Mouse (Mus musculus): Measurements from ENCODE around the gene Ptx3. TPM values are rescaled to one million over a fixed set of nuclear protein-coding genes. Genes with fewer than 3 reads are reported as not detected.
A peak's percentile ranks its signal among the peaks of the same experiment; 100 is the strongest.

Ptx3 gene
- 1.7 and 2.1 TPM in 2 replicates for polyA plus RNA-seq (2015; fragmentation: Nextera tagmentation; extraction: Ambion mirVana)

DNA sequence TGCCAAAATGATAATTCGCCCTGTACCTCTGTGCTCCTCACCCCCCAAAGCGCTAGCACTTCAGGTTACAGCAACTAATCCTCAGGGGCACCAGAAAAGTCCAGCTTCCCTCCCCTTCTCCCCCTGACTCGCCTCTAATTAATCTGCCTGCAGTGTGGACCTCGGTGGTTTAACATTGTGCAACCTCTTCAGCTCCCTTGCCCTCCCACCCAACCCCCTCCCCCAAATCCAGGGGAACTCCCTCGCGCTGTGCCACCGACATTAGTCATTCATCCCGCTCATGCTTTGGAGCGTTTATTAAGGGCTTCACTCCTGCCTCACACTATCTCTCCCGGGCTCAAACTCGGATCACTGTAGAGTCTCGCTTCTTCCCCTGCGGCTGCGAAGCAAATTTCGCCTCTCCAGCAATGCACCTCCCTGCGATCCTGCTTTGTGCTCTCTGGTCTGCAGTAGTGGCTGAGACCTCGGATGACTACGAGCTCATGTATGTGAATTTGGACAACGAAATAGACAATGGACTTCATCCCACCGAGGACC is at the start of gene Ptx3:
Ptx3 (plus strand) TSS at position 256 of the 537 bp plus-strand sequence.
- H3K27me3 ChIP-seq (ENCODE audit: control insufficient read depth, insufficient read depth, low read length): peaks cover 9% of the 10 kb centered on the region
- H3K27ac ChIP-seq (ENCODE audit: low read length): no peak within 1 kb of the TSS
- ATAC-seq (ENCODE audit: insufficient read depth, low FRiP score): no peak
- H3K4me1 ChIP-seq (ENCODE audit: control insufficient read depth, insufficient read depth, low read length): peaks cover 8% of the 10 kb centered on the region; the same call in 1 of the 2 replicates
- peak within 1 kb of the TSS; percentile 57 for H3K4me3 ChIP-seq (replicated peaks; ENCODE audit: low read length)
- H3K9ac ChIP-seq (ENCODE audit: low read length): peak within 1 kb of the TSS; percentile 69
- H3K4me2 ChIP-seq (ENCODE audit: low read depth, low read length): peak within 1 kb of the TSS; percentile 99
- H3K36me3 ChIP-seq (ENCODE audit: control insufficient read depth, insufficient read depth, low read length): no peaks in the 10 kb centered on the region
- 7% methylated on average over 20 of the region's 20 CpGs for WGBS
- H3K9me3 ChIP-seq (replicated peaks; ENCODE audit: control insufficient read depth, low read length): no peaks in the 10 kb centered on the region

DNA sequence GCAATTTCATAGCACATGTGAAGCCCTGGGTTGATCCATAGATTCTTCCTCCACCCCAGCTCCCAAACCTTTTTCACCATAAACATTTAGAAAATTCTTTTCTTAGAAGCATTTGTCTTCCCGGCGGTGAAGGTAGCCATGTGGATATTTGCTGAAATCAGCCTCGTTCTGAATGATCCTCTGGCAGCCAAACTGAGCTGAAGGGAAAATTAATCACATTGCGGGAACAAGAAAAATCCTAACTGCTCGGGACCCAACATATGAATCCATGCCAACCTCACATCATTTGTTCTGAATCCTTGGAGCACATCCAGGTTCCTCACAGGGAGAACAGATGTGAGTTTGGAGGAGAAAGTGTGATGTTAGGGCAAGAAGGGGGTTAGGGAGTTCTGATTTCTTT is 46.8 kb upstream of the Ptx3 start:
- H3K4me2 ChIP-seq (ENCODE audit: low read depth, low read length): no peak overlapping the region
- no peaks in the 10 kb centered on the region for H3K27me3 ChIP-seq (ENCODE audit: control insufficient read depth, insufficient read depth, low read length)
- WGBS: 46% methylated on average over 5 of the region's 5 CpGs
- H3K4me1 ChIP-seq (ENCODE audit: control insufficient read depth, insufficient read depth, low read length): no peaks in the 10 kb centered on the region
- no peak overlapping the region for H3K4me3 ChIP-seq (replicated peaks; ENCODE audit: low read length)
- H3K36me3 ChIP-seq (ENCODE audit: control insufficient read depth, insufficient read depth, low read length): no peaks in the 10 kb centered on the region
- H3K9ac ChIP-seq (ENCODE audit: low read length): no peak overlapping the region
- H3K27ac ChIP-seq (ENCODE audit: low read length): no peak overlapping the region
- no peak; the same call in 1 of the 2 replicates for ATAC-seq (ENCODE audit: insufficient read depth, low FRiP score)
- no peaks in the 10 kb centered on the region for H3K9me3 ChIP-seq (replicated peaks; ENCODE audit: control insufficient read depth, low read length)

DNA sequence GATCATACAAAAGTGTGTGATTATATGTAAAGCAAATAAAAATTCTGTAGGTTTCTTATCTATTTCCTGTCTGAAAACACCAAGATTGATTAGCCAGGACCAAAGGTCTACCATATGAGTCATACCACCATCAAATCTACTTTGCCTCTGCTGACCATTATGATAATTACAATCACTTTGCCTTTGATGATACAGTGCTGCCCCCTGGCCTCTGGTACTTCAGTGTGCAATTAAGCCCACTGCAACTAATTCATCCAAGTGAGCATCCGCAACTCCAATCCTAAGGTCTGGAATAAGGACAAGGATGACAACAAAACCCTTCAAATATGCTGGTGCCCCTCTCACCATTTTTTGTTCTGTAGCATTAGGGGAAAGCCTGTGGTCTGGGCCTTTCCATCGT is 40.1 kb upstream of the Ptx3 start:
- H3K4me3 ChIP-seq (replicated peaks; ENCODE audit: low read length): no peak overlapping the region
- no peaks in the 10 kb centered on the region for H3K9me3 ChIP-seq (replicated peaks; ENCODE audit: control insufficient read depth, low read length)
- no peak for ATAC-seq (ENCODE audit: insufficient read depth, low FRiP score)
- no peak overlapping the region for H3K27ac ChIP-seq (ENCODE audit: low read length)
- no peak overlapping the region for H3K4me2 ChIP-seq (ENCODE audit: low read depth, low read length)
- H3K4me1 ChIP-seq (ENCODE audit: control insufficient read depth, insufficient read depth, low read length): no peaks in the 10 kb centered on the region
- WGBS: 68% methylated on average over 2 of the region's 2 CpGs
- H3K36me3 ChIP-seq (ENCODE audit: control insufficient read depth, insufficient read depth, low read length): no peaks in the 10 kb centered on the region
- no peak overlapping the region for H3K9ac ChIP-seq (ENCODE audit: low read length)
- no peaks in the 10 kb centered on the region for H3K27me3 ChIP-seq (ENCODE audit: control insufficient read depth, insufficient read depth, low read length)

DNA sequence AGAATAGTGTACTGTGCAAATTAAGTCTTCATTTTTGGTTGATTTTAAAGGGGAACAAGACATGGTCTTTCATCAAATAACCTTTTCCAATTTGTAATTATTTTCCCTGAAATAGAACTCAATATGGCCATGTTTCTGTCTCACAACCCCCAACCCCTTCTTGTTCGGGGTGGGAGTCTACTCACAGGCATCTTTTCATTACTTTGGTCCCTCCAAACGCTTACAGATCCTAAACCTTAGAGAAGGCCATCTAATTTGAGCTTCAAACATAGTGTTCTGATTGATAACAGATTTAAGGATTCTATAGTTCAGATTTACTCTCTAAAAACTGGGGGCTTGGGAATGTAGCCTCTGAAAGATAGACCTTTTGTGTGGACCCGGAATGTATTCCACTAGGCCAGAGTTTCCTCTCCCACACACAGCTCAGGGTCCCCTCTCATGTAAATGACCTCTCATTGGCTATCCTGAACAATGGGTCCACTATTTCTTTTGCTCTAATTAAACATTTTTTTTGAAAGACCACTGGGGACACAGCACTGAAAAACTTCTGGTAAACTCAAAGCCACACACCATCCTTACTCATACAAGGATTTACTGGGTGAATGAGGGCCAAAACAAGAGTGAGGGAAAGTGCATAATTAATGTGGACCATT is 25.7 kb upstream of the Ptx3 start:
- WGBS: 82% methylated on average over 3 of the region's 3 CpGs
- no peak overlapping the region for H3K9ac ChIP-seq (ENCODE audit: low read length)
- no peak overlapping the region for H3K4me3 ChIP-seq (replicated peaks; ENCODE audit: low read length)
- H3K4me1 ChIP-seq (ENCODE audit: control insufficient read depth, insufficient read depth, low read length): no peaks in the 10 kb centered on the region
- no peaks in the 10 kb centered on the region for H3K9me3 ChIP-seq (replicated peaks; ENCODE audit: control insufficient read depth, low read length)
- no peaks in the 10 kb centered on the region for H3K27me3 ChIP-seq (ENCODE audit: control insufficient read depth, insufficient read depth, low read length)
- no peak overlapping the region for H3K27ac ChIP-seq (ENCODE audit: low read length)
- H3K36me3 ChIP-seq (ENCODE audit: control insufficient read depth, insufficient read depth, low read length): no peaks in the 10 kb centered on the region
- H3K4me2 ChIP-seq (ENCODE audit: low read depth, low read length): no peak overlapping the region
- ATAC-seq (ENCODE audit: insufficient read depth, low FRiP score): no peak

GRCm38 (mm10) chr3:66208836-66209573 is 10.7 kb upstream of the Ptx3 start:
- 82% methylated on average over 4 of the region's 4 CpGs for WGBS

DNA sequence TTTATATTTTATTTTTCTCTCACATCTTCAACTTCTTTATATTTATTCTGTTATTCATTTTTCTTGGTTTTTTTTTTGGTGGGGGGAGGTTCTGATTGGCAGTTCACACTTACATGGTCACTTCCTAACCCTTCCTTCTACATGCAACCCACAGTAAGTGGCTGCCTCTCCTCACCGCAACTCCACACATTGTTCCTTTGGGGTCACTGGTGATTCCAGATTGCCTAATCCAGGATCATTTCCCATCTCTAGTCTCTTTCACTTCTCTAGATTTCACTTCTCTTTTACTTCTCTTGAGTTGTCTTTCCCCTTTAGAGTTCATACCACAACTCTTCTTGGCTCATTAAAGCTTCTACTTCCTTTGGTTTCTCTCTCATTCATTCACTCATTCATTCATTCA is 6.2 kb upstream of the Ptx3 start:
- Histone ChIP-seq H3K4me2 (ENCODE audit: low read depth, low read length) (no peak overlapping the region), H3K27ac (ENCODE audit: low read length) (no peak overlapping the region), H3K4me1 (ENCODE audit: control insufficient read depth, insufficient read depth, low read length) (no peaks in the 10 kb centered on the region), H3K36me3 (ENCODE audit: control insufficient read depth, insufficient read depth, low read length) (no peaks in the 10 kb centered on the region), H3K9ac (ENCODE audit: low read length) (no peak overlapping the region), H3K9me3 (replicated peaks; ENCODE audit: control insufficient read depth, low read length) (no peaks in the 10 kb centered on the region), H3K4me3 (replicated peaks; ENCODE audit: low read length) (no peak overlapping the region), H3K27me3 (ENCODE audit: control insufficient read depth, insufficient read depth, low read length) (0 out of 2 replicates have a peak, but pooled peaks cover 2% of the 10 kb centered on the region)
- 96% methylated on average over 1 of the region's 1 CpGs for WGBS
- ATAC-seq (ENCODE audit: insufficient read depth, low FRiP score): no peak

More at GRCm38 (mm10) chr3:66208836-66209573, 10.7 kb upstream of the Ptx3 start:
- no peaks in the 10 kb centered on the region for H3K4me1 ChIP-seq (ENCODE audit: control insufficient read depth, insufficient read depth, low read length)
- H3K4me3 ChIP-seq (replicated peaks; ENCODE audit: low read length): no peak overlapping the region
- no peaks in the 10 kb centered on the region for H3K9me3 ChIP-seq (replicated peaks; ENCODE audit: control insufficient read depth, low read length)
- H3K27ac ChIP-seq (ENCODE audit: low read length): no peak overlapping the region
- no peaks in the 10 kb centered on the region for H3K27me3 ChIP-seq (ENCODE audit: control insufficient read depth, insufficient read depth, low read length)
- H3K9ac ChIP-seq (ENCODE audit: low read length): no peak overlapping the region
- no peak overlapping the region for H3K4me2 ChIP-seq (ENCODE audit: low read depth, low read length)
- ATAC-seq (ENCODE audit: insufficient read depth, low FRiP score): no peak
- no peaks in the 10 kb centered on the region for H3K36me3 ChIP-seq (ENCODE audit: control insufficient read depth, insufficient read depth, low read length)

DNA sequence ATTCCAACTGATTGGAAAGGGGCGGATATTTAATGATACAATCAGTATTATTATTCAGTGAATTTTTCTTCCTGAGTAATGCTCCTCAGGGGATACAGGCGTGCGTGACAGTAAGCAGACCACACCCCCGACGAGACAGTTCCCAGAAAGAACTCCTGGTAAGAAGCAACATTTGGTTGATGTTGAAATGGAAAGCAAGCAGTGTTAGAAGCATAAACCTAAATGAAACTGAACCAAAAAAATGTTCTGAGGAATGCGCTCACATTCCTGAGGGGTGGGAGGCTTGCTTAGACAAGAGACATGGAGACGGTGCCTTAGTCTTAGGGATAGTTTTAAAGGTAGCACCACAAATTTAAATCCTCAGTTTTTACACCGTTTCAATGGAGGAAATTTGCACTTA is 4.0 kb upstream of the Ptx3 start:
- WGBS: 40% methylated on average over 8 of the region's 8 CpGs
- H3K4me1 ChIP-seq (ENCODE audit: control insufficient read depth, insufficient read depth, low read length): peaks cover 7% of the 10 kb centered on the region; the same call in 1 of the 2 replicates
- no peak for ATAC-seq (ENCODE audit: insufficient read depth, low FRiP score)
- peaks cover 7% of the 10 kb centered on the region for H3K27me3 ChIP-seq (ENCODE audit: control insufficient read depth, insufficient read depth, low read length)
- no peak overlapping the region for H3K27ac ChIP-seq (ENCODE audit: low read length)
- no peaks in the 10 kb centered on the region for H3K36me3 ChIP-seq (ENCODE audit: control insufficient read depth, insufficient read depth, low read length)
- H3K9me3 ChIP-seq (replicated peaks; ENCODE audit: control insufficient read depth, low read length): no peaks in the 10 kb centered on the region
- no peak overlapping the region for H3K4me3 ChIP-seq (replicated peaks; ENCODE audit: low read length)
- no peak overlapping the region for H3K4me2 ChIP-seq (ENCODE audit: low read depth, low read length)
- H3K9ac ChIP-seq (ENCODE audit: low read length): no peak overlapping the region

GRCm38 (mm10) chr3:66220554-66221242 is 988 bp downstream of the Ptx3 start:
- H3K9me3 ChIP-seq (replicated peaks; ENCODE audit: control insufficient read depth, low read length): no peaks in the 10 kb centered on the region
- H3K4me1 ChIP-seq (ENCODE audit: control insufficient read depth, insufficient read depth, low read length): peaks cover 10% of the 10 kb centered on the region; the same call in 1 of the 2 replicates
- peak overlapping the region; percentile 57 for H3K4me3 ChIP-seq (replicated peaks; ENCODE audit: low read length)
- H3K27ac ChIP-seq (ENCODE audit: low read length): no peak overlapping the region
- H3K27me3 ChIP-seq (ENCODE audit: control insufficient read depth, insufficient read depth, low read length): peaks cover 9% of the 10 kb centered on the region
- H3K36me3 ChIP-seq (ENCODE audit: control insufficient read depth, insufficient read depth, low read length): no peaks in the 10 kb centered on the region
- peak; percentile 88 for ATAC-seq (ENCODE audit: insufficient read depth, low FRiP score)
- peak overlapping the region; percentile 99 for H3K4me2 ChIP-seq (ENCODE audit: low read depth, low read length)
- peak overlapping the region; percentile 69 for H3K9ac ChIP-seq (ENCODE audit: low read length)
- under 1% methylated on average over 54 of the region's 54 CpGs for WGBS

Data from stomach, embryonic 16.5 days (tissue).